Mouse (Mus musculus): ENCODE data around the gene Ube4a. TPM values are rescaled to one million over a fixed set of nuclear protein-coding genes. Genes with fewer than 3 reads are reported as not detected.

Ube4a gene
- polyA plus RNA-seq (2012; fragmentation: generic; extraction: Trizol), result 1 to 10 TPM; 1.6 to 9.5 TPM

GRCm38 (mm10) chr9:44965126-44965832, at the start of gene Ube4a:
Gene Ube4a (minus strand): TSS chr9:44965600.

GRCm38 (mm10) chr9:45009180-45010078, 44.0 kb upstream of the Ube4a start, which contains the start of gene Cd3e:
Gene Cd3e (minus strand): TSS chr9:45009627.

GRCm38 (mm10) chr9:44981676-44982075, 16.3 kb upstream of the Ube4a start, which contains the start of gene Cd3d:
Gene Cd3d (plus strand): TSS chr9:44981786.

GRCm38 (mm10) chr9:44980242-44980641, 14.8 kb upstream of the Ube4a start, which contains the start of gene Cd3g:
Gene Cd3g (minus strand): TSS chr9:44980431.

GRCm38 (mm10) chr9:44920374-44921122, 44.9 kb downstream of the Ube4a start, which contains the start of gene Atp5l:
Gene Atp5l (minus strand): TSS chr9:44920742.

GRCm38 (mm10) chr9:44881221-44881871, 84.1 kb downstream of the Ube4a start, which contains the start of gene Kmt2a:
Gene Kmt2a (minus strand): TSS chr9:44881296.

Other genes with a start within 250 kb of the Ube4a start
- 10 to 100 TPM; 36.0 to 71.8 TPM for gene Phldb1, start 230.4 kb downstream of the Ube4a start, polyA plus RNA-seq (2012; fragmentation: generic; extraction: Trizol)
- gene Arcn1, start 197.8 kb downstream of the Ube4a start, polyA plus RNA-seq (2012; fragmentation: generic; extraction: Trizol), result 10 to 100 TPM in 1 of 2 experiments, 1 to 10 TPM in 1; 3.3 to 36.5 TPM
- gene Ift46, start 197.7 kb downstream of the Ube4a start, polyA plus RNA-seq (2012; fragmentation: generic; extraction: Trizol), result 100 to 1,000 TPM in 1 of 2 experiments, 10 to 100 TPM in 1; 73.3 to 174 TPM
- under 1 TPM; 0.06 to 0.66 TPM for gene Tmem25, start 166.3 kb downstream of the Ube4a start, polyA plus RNA-seq (2012; fragmentation: generic; extraction: Trizol)
- under 1 TPM; 0.32 to 0.42 TPM for gene Ttc36, start 162.5 kb downstream of the Ube4a start, polyA plus RNA-seq (2012; fragmentation: generic; extraction: Trizol)
- gene Kmt2a, start 84.3 kb downstream of the Ube4a start, polyA plus RNA-seq (2012; fragmentation: generic; extraction: Trizol), result 1 to 10 TPM in 1 of 2 experiments, under 1 TPM in 1; 0.73 to 6.6 TPM
- 100 to 1,000 TPM; 395 to 672 TPM for gene Atp5l, start 44.9 kb downstream of the Ube4a start, polyA plus RNA-seq (2012; fragmentation: generic; extraction: Trizol)
- gene Cd3g, start 14.8 kb upstream of the Ube4a start, polyA plus RNA-seq (2012; fragmentation: generic; extraction: Trizol), result not detected
- not detected for gene Cd3d, start 16.2 kb upstream of the Ube4a start, polyA plus RNA-seq (2012; fragmentation: generic; extraction: Trizol)
- not detected for gene Cd3e, start 44.0 kb upstream of the Ube4a start, polyA plus RNA-seq (2012; fragmentation: generic; extraction: Trizol)
- not detected for gene Mpzl2, start 74.2 kb upstream of the Ube4a start, polyA plus RNA-seq (2012; fragmentation: generic; extraction: Trizol)
- under 1 TPM in 1 of 2 experiments, not detected in 1; 0.01 TPM for gene Mpzl3, start 89.6 kb upstream of the Ube4a start, polyA plus RNA-seq (2012; fragmentation: generic; extraction: Trizol)
- not detected for gene Jaml, start 113.6 kb upstream of the Ube4a start, polyA plus RNA-seq (2012; fragmentation: generic; extraction: Trizol)
- gene Scn2b, start 152.2 kb upstream of the Ube4a start, polyA plus RNA-seq (2012; fragmentation: generic; extraction: Trizol), result not detected
- not detected for gene Scn4b, start 172.8 kb upstream of the Ube4a start, polyA plus RNA-seq (2012; fragmentation: generic; extraction: Trizol)
- gene BC049352, start 216.4 kb upstream of the Ube4a start, polyA plus RNA-seq (2012; fragmentation: generic; extraction: Trizol), result not detected
- not detected for gene Tmprss4, start 238.5 kb upstream of the Ube4a start, polyA plus RNA-seq (2012; fragmentation: generic; extraction: Trizol)